ENCODE assay signal across 15 mouse cellular contexts in genomic region chr2:92770098-92770497, GRCm38 (mm10).
"Had no signal": no experiment of that assay in that cellular context is flagged by ENCODE, and none has a peak within 500 bp of the region (broad histone marks: within the 10 kb centered on the region; RNA-seq: fewer than 3 reads in every experiment).

No protein-coding gene starts in this region.

- H3K27me3 ChIP-seq: kidney, embryonic 15.5 days; liver, embryonic 15.5 days; stomach, embryonic 15.5 days had no signal

- H3K36me3 ChIP-seq: kidney, embryonic 15.5 days; limb, embryonic 12.5 days; liver, embryonic 15.5 days; midbrain, embryonic 10.5 days; stomach, embryonic 15.5 days had no signal

- DNase-seq: kidney, adult 2 months; kidney, postnatal 14 days; liver; lung, adult 2 months; lung, postnatal 4 days; thymus, adult 2 months; thymus, postnatal 25 days had no signal

- H3K9me3 ChIP-seq: kidney, embryonic 15.5 days; limb, embryonic 12.5 days; liver, embryonic 15.5 days; midbrain, embryonic 10.5 days; stomach, embryonic 15.5 days had no signal

- H3K9ac ChIP-seq: kidney, embryonic 15.5 days; limb, embryonic 12.5 days; liver, embryonic 15.5 days; stomach, embryonic 15.5 days had no signal

- H3K4me3 ChIP-seq: kidney, embryonic 15.5 days; left cerebral cortex, adult 2 months; limb, embryonic 12.5 days; liver, embryonic 15.5 days; midbrain, embryonic 10.5 days; stomach, embryonic 15.5 days had no signal

- ATAC-seq: lung, postnatal 0 days; midbrain, embryonic 16.5 days had no signal

- H3K4me2 ChIP-seq: kidney, embryonic 15.5 days; limb, embryonic 12.5 days; liver, embryonic 15.5 days; stomach, embryonic 15.5 days had no signal

- H3K4me1 ChIP-seq: kidney, embryonic 15.5 days; limb, embryonic 12.5 days; liver, embryonic 15.5 days; midbrain, embryonic 10.5 days; stomach, embryonic 15.5 days had no signal

- H3K27ac ChIP-seq: kidney, embryonic 15.5 days; left cerebral cortex, adult 2 months; limb, embryonic 12.5 days; liver, embryonic 15.5 days; midbrain, embryonic 10.5 days; stomach, embryonic 15.5 days had no signal
